Mouse (Mus musculus) bone marrow, adult 2 months (tissue): ENCODE results near the gene Cops2.

Experiments
- CTCF ChIP-seq: fragments of 200-500 bp; IDR thresholded peaks from 2 replicates; pipeline ENCODE4 v1.5.1; 2011; ENCODE audit warnings: low read length, control low read depth; ENCODE audit not compliant: control insufficient read depth, insufficient read depth
- POLR2A ChIP-seq: fragments of 200-500 bp; IDR thresholded peaks from 2 replicates; pipeline ENCODE4 v1.6.1; 2011; ENCODE audit warnings: low read depth, mild to moderate bottlenecking, control low read depth, low read length, borderline replicate concordance; ENCODE audit not compliant: control insufficient read depth

- no peak for TF ChIP-seq POLR2A
- TF ChIP-seq CTCF: no peak
Observed at GRCm38 (mm10) chr2:125870159-125870558, 11.2 kb upstream of the Cops2 start.
